Comparison of ENCODE assay signal across 11 mouse cellular contexts in genomic region chr4:140038586-140039411, GRCm38 (mm10).
DNase-seq lines count a peak whose midpoint lies in the region; TF ChIP-seq lines count a peak whose summit lies in the region.
"Had no signal": no experiment of that assay in that cellular context is flagged by ENCODE, and none has a peak within 500 bp of the region (broad histone marks: within the 10 kb centered on the region; RNA-seq: fewer than 3 reads in every experiment).

No protein-coding gene starts in this region.

- 32% methylated on average over 26 of the region's 26 CpGs for WGBS in cerebellum, adult 2 months
- WGBS in limb, embryonic 10.5 days = 7% methylated on average over 26 of the region's 26 CpGs

- no peak overlapping the region for H3K4me3 ChIP-seq in cerebellum, adult 2 months (replicated peaks; ENCODE audit: insufficient read depth, low read depth, low read length)
- peak overlapping the region; percentile 14; the same call in 1 of the 2 replicates for H3K4me3 ChIP-seq in limb, embryonic 10.5 days
- H3K4me3 ChIP-seq: erythroblast, embryonic 14.5 days; heart, adult 2 months had no signal

- peak; percentile 41 to 48 for DNase-seq in cerebellum, adult 2 months
- no peak for DNase-seq in cerebellum, adult 11-12 months
- DNase-seq in testis, postnatal 14 days (ENCODE audit: low spot score) = peak; percentile 52
- DNase-seq in testis, postnatal 10 days (ENCODE audit: low spot score) = no peak
- DNase-seq in limb, embryonic 10.5 days (ENCODE audit: low spot score) = no peak
- no peak for DNase-seq in adrenal gland, postnatal 14 days
- no peak for DNase-seq in gastrocnemius, postnatal 36 days
- no peak for DNase-seq in right cerebral cortex, postnatal 14 days
- DNase-seq: heart, adult 2 months had no signal

- H3K27ac ChIP-seq in cerebellum, adult 2 months (ENCODE audit: insufficient read depth, low read length) = no peak overlapping the region
- H3K27ac ChIP-seq in limb, embryonic 10.5 days = no peak overlapping the region
- H3K27ac ChIP-seq: heart, adult 2 months; limb, embryonic 15.5 days had no signal

- intact Hi-C loops in gastrocnemius, postnatal 36 days (cut with DNase I) = no loop called here

- TF ChIP-seq CTCF in cerebellum, adult 2 months (IDR thresholded peaks at IDR 0.05; ENCODE audit: borderline replicate concordance, insufficient read depth, low read depth, low read length) = no peak

- H3K4me1 ChIP-seq in cerebellum, adult 2 months (ENCODE audit: control insufficient read depth, insufficient read depth, low read length) = peaks cover 18% of the 10 kb centered on the region
- H3K4me1 ChIP-seq in limb, embryonic 10.5 days = peaks cover 30% of the 10 kb centered on the region

- no peaks in the 10 kb centered on the region for H3K27me3 ChIP-seq in cerebellum, adult 2 months (ENCODE audit: control insufficient read depth, insufficient read depth, low read length)
- peaks cover 70% of the 10 kb centered on the region for H3K27me3 ChIP-seq in limb, embryonic 10.5 days (ENCODE audit: low read depth, poor library complexity, severe bottlenecking)

- H3K36me3 ChIP-seq in limb, embryonic 10.5 days = no peaks in the 10 kb centered on the region
- H3K36me3 ChIP-seq: limb, embryonic 15.5 days had no signal

- TF ChIP-seq POLR2A in cerebellum, adult 2 months (IDR thresholded peaks at IDR 0.05; ENCODE audit: borderline replicate concordance, insufficient read depth, low read length) = no peak

- H3K9me3 ChIP-seq in limb, embryonic 10.5 days (replicated peaks) = no peaks in the 10 kb centered on the region; the same call in 1 of the 2 replicates
- H3K9me3 ChIP-seq: limb, embryonic 15.5 days had no signal

Comparison
In these comparisons a context has a peak if more than half of its experiments do, and no peak if none do; other contexts are left out.
1. DNase-seq: peak in cerebellum, adult 2 months (2 of 2) and testis, postnatal 14 days (single experiment); none in cerebellum, adult 11-12 months (single experiment), testis, postnatal 10 days (single experiment), limb, embryonic 10.5 days (single experiment), adrenal gland, postnatal 14 days (single experiment), gastrocnemius, postnatal 36 days (0 of 2) and right cerebral cortex, postnatal 14 days (single experiment).